8 mouse cellular contexts compared by ENCODE assay signal in the genomic region with DNA sequence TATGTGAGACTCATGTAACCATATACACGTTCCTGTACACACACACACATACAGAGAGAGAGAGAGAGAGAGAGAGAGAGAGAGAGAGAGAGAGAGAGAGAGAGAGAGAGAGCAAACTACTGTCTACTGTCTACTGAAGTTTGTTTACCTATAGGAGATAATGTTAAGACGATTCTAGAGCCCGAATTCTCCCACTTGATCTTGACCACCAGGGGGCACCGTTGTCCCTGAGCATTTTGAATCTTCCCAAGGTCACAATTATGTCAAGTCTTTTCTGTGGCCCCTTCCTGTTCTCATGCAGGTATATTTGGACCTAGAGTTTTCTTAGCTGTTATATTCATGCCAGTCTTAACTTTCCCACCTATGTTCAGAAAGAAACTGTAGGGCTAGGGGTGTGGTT. TPM values are rescaled to one million over a fixed set of nuclear protein-coding genes. Genes with fewer than 3 reads are reported as not detected.
DNase-seq lines count a peak whose midpoint lies in the region; ATAC-seq and TF ChIP-seq lines count a peak whose summit lies in the region.
"Had no signal": no experiment of that assay in that cellular context is flagged by ENCODE, and none has a peak within 500 bp of the region (broad histone marks: within the 10 kb centered on the region; RNA-seq: fewer than 3 reads in every experiment).

No protein-coding gene starts in this region.

- no peaks in the 10 kb centered on the region for H3K9me3 ChIP-seq in intestine, embryonic 16.5 days (ENCODE audit: control insufficient read depth, low read length)
- H3K9me3 ChIP-seq in liver, postnatal 0 days (ENCODE audit: low read length), result no peaks in the 10 kb centered on the region
- H3K9me3 ChIP-seq: hindbrain, embryonic 15.5 days had no signal

- TF ChIP-seq POLR2A in brain, embryonic 14.5 days (IDR thresholded peaks at IDR 0.05; ENCODE audit: borderline replicate concordance, extremely low read depth, insufficient read depth, insufficient read length, poor library complexity, severe bottlenecking), result no peak

- 0% methylated on average over 4 of the region's 4 CpGs for WGBS in intestine, embryonic 16.5 days
- 1% methylated on average over 4 of the region's 4 CpGs for WGBS in liver, postnatal 0 days (ENCODE audit: insufficient replicate concordance)

- no peaks in the 10 kb centered on the region for H3K36me3 ChIP-seq in intestine, embryonic 16.5 days (ENCODE audit: control insufficient read depth, insufficient read depth, low read length)
- no peaks in the 10 kb centered on the region for H3K36me3 ChIP-seq in liver, postnatal 0 days (replicated peaks; ENCODE audit: insufficient read depth, low read length)
- H3K36me3 ChIP-seq: hindbrain, embryonic 15.5 days had no signal

- peak overlapping the region; percentile 89; the same call in 1 of the 2 replicates for H3K27ac ChIP-seq in intestine, embryonic 16.5 days (ENCODE audit: low read length)
- peak overlapping the region; percentile 98 for H3K27ac ChIP-seq in liver, postnatal 0 days (ENCODE audit: low read depth)
- H3K27ac ChIP-seq: hindbrain, embryonic 15.5 days had no signal

- H3K4me3 ChIP-seq in intestine, embryonic 16.5 days (ENCODE audit: low read length), result no peak overlapping the region
- H3K4me3 ChIP-seq in liver, postnatal 0 days (ENCODE audit: low read depth, low read length), result no peak overlapping the region
- H3K4me3 ChIP-seq: hindbrain, embryonic 15.5 days had no signal

- peak; percentile 30; the same call in 1 of the 2 replicates for TF ChIP-seq EP300 in liver, postnatal 0 days (IDR thresholded peaks at IDR 0.05; ENCODE audit: low read depth)

- H3K9ac ChIP-seq in intestine, embryonic 16.5 days (ENCODE audit: low read depth, low read length), result no peak overlapping the region
- H3K9ac ChIP-seq in liver, postnatal 0 days (replicated peaks), result 0 out of 2 replicates have a peak overlapping the region, but pooled peaks have one; percentile 86
- H3K9ac ChIP-seq: hindbrain, embryonic 15.5 days had no signal

- peak; percentile 74 for TF ChIP-seq CTCF in brain, embryonic 14.5 days (IDR thresholded peaks at IDR 0.05; ENCODE audit: borderline replicate concordance, extremely low read depth, insufficient read depth, insufficient read length)
- peak; percentile 95 for TF ChIP-seq CTCF in liver, postnatal 0 days (IDR thresholded peaks at IDR 0.05; ENCODE audit: low read depth)

- H3K4me2 ChIP-seq in intestine, embryonic 16.5 days (ENCODE audit: low read depth, low read length), result no peak overlapping the region
- H3K4me2 ChIP-seq in liver, postnatal 0 days (ENCODE audit: low read depth, low read length), result peak overlapping the region; percentile 97
- H3K4me2 ChIP-seq: hindbrain, embryonic 15.5 days had no signal

- ATAC-seq in intestine, embryonic 16.5 days, result no peak
- no peak for ATAC-seq in liver, postnatal 0 days

- peaks cover 23% of the 10 kb centered on the region for H3K4me1 ChIP-seq in intestine, embryonic 16.5 days (ENCODE audit: control insufficient read depth, insufficient read depth, low read length)
- H3K4me1 ChIP-seq in liver, postnatal 0 days (ENCODE audit: insufficient read depth), result peaks cover 41% of the 10 kb centered on the region

- H3K27me3 ChIP-seq in intestine, embryonic 16.5 days (replicated peaks; ENCODE audit: control insufficient read depth, insufficient read depth, low read length), result no peaks in the 10 kb centered on the region
- H3K27me3 ChIP-seq in liver, postnatal 0 days (ENCODE audit: insufficient read depth, low read length), result no peaks in the 10 kb centered on the region
- H3K27me3 ChIP-seq: hindbrain, embryonic 15.5 days had no signal

- peak; percentile 89 for DNase-seq in 3T3-L1 (ENCODE audit: low read depth, low spot score)
- peak; percentile 92 for DNase-seq in CD4-positive, CD25-positive, alpha-beta regulatory T cell, adult 2 months (ENCODE audit: low read depth, low spot score)
- DNase-seq in brain, embryonic 14.5 days (ENCODE audit: low read depth), result peak; percentile 79
- DNase-seq in forelimb bud, embryonic 11.5 days (ENCODE audit: low read depth, low spot score), result peak; percentile 73
- DNase-seq in liver, postnatal 0 days, result peak; percentile 89
- DNase-seq in right cerebral cortex, postnatal 4 days, result peak; percentile 65

RNA-seq across cellular contexts. Expression of a gene that starts 2.0 kb away (rescaled TPM):
- 185 and 203 TPM in 2 replicates for polyA plus RNA-seq in brain, embryonic 14.5 days (2012; rRNA removed)
- 334 and 347 TPM in 2 replicates for polyA plus RNA-seq in intestine, embryonic 16.5 days (2015; fragmentation: Nextera tagmentation; extraction: Ambion mirVana)
- 45.3 and 51.4 TPM in 2 replicates for polyA plus RNA-seq in liver, postnatal 0 days (2015; fragmentation: Nextera tagmentation; extraction: Ambion mirVana)

RNA-seq across cellular contexts. Expression of a gene that starts 13.3 kb away (rescaled TPM):
- polyA plus RNA-seq in brain, embryonic 14.5 days (2012; rRNA removed), result 84.5 and 86.3 TPM in 2 replicates
- 295 and 297 TPM in 2 replicates for polyA plus RNA-seq in intestine, embryonic 16.5 days (2015; fragmentation: Nextera tagmentation; extraction: Ambion mirVana)
- polyA plus RNA-seq in liver, postnatal 0 days (2015; fragmentation: Nextera tagmentation; extraction: Ambion mirVana), result 110 and 121 TPM in 2 replicates

RNA-seq across cellular contexts. Expression of a gene that starts 32.4 kb away (rescaled TPM):
- 38.4 and 47.4 TPM in 2 replicates for polyA plus RNA-seq in brain, embryonic 14.5 days (2012; rRNA removed)
- 24.7 and 25.5 TPM in 2 replicates for polyA plus RNA-seq in intestine, embryonic 16.5 days (2015; fragmentation: Nextera tagmentation; extraction: Ambion mirVana)
- 9.2 and 10.2 TPM in 2 replicates for polyA plus RNA-seq in liver, postnatal 0 days (2015; fragmentation: Nextera tagmentation; extraction: Ambion mirVana)

RNA-seq across cellular contexts. Expression of a gene that starts 33.2 kb away (rescaled TPM):
- 69.0 and 90.1 TPM in 2 replicates for polyA plus RNA-seq in brain, embryonic 14.5 days (2012; rRNA removed)
- polyA plus RNA-seq in intestine, embryonic 16.5 days (2015; fragmentation: Nextera tagmentation; extraction: Ambion mirVana), result 2.5 and 3.3 TPM in 2 replicates
- polyA plus RNA-seq in liver, postnatal 0 days (2015; fragmentation: Nextera tagmentation; extraction: Ambion mirVana), result 8.5 and 11.2 TPM in 2 replicates

RNA-seq across cellular contexts. Expression of a gene that starts 37.0 kb away (rescaled TPM):
- 0.11 and 0.20 TPM in 2 replicates for polyA plus RNA-seq in brain, embryonic 14.5 days (2012; rRNA removed)
- 0.44 and 0.53 TPM in 2 replicates for polyA plus RNA-seq in intestine, embryonic 16.5 days (2015; fragmentation: Nextera tagmentation; extraction: Ambion mirVana)
- polyA plus RNA-seq in liver, postnatal 0 days (2015; fragmentation: Nextera tagmentation; extraction: Ambion mirVana), result not detected in 2 replicates
